Mouse (Mus musculus) heart, postnatal 0 days (tissue): Measurements from ENCODE around the gene S1pr2. TPM values are rescaled to one million over a fixed set of nuclear protein-coding genes. Genes with fewer than 3 reads are reported as not detected.

Source experiments
- ATAC-seq: fragments of 200-750 bp; cut with Nextera tagmentation; 2 replicates; pipeline ENCODE4 v1.8.0; 2017; ENCODE audit warnings: low read depth, moderate number of reproducible peaks, moderate library complexity; ENCODE audit not compliant: insufficient read depth
- DNase-seq: peaks from one replicate; pipeline ENCODE4 v3.0.0-alpha.2; 2016; ENCODE audit warnings: low spot score
- H3K27ac ChIP-seq: fragments of 300-500 bp; sonication (generic); 2 replicates; pipeline ENCODE4 v1.5.1; 2014; ENCODE audit warnings: low read depth, mild to moderate bottlenecking
- H3K27me3 ChIP-seq: fragments of 300-500 bp; sonication (generic); 2 replicates; pipeline ENCODE4 v1.6.1; 2014; ENCODE audit warnings: low read length, mixed read lengths; ENCODE audit not compliant: control insufficient read depth, insufficient read depth
- H3K36me3 ChIP-seq: fragments of 300-500 bp; sonication (generic); replicated peaks from 2 replicates; pipeline ENCODE4 v1.6.1; 2014; ENCODE audit warnings: low read length, mixed read lengths; ENCODE audit not compliant: control insufficient read depth, insufficient read depth
- H3K4me1 ChIP-seq: fragments of 300-500 bp; sonication (generic); 2 replicates; pipeline ENCODE4 v1.6.1; 2014; ENCODE audit warnings: antibody characterized with exemption; ENCODE audit not compliant: control insufficient read depth, insufficient read depth
- H3K4me2 ChIP-seq: fragments of 300-500 bp; sonication (generic); 2 replicates; pipeline ENCODE4 v1.6.1; 2014; ENCODE audit warnings: low read depth, mild to moderate bottlenecking, low read length, moderate library complexity
- H3K4me3 ChIP-seq: fragments of 300-500 bp; sonication (generic); 2 replicates; pipeline ENCODE4 v1.5.1; 2014; ENCODE audit warnings: low read depth, low read length
- H3K9ac ChIP-seq: fragments of 300-500 bp; sonication (generic); replicated peaks from 2 replicates; pipeline ENCODE4 v1.6.1; 2014; ENCODE audit warnings: low read depth, low read length, mixed read lengths
- H3K9me3 ChIP-seq: fragments of 300-500 bp; sonication (generic); replicated peaks from 2 replicates; pipeline ENCODE4 v1.6.1; 2016; ENCODE audit warnings: low read length; ENCODE audit not compliant: control insufficient read depth
- CTCF ChIP-seq: IDR thresholded peaks from 2 replicates; pipeline ENCODE4 v1.5.1; 2016; ENCODE audit warnings: antibody characterized with exemption, control low read depth, low read depth
- EP300 ChIP-seq: IDR thresholded peaks from 2 replicates; pipeline ENCODE4 v1.6.1; 2016; ENCODE audit warnings: antibody characterized with exemption, low read depth
- WGBS: fragments of 180-500 bp; shearing (Covaris S2); extraction: QIAGEN DNeasy Blood & Tissue Kit; methylation state at CpG from one replicate; pipeline ENCODE4 v1.1.7; 2014; 5-methylcytosine and 5-hydroxymethylcytosine counted together
- polyA plus RNA-seq: library from polyadenylated mRNA; unstranded; fragments of >200 nt; fragmentation: Nextera tagmentation; extraction: Ambion mirVana; gene quantifications from 2 replicates; pipeline ENCODE4 v1.2.1, GENCODE M21; 2015
- total RNA-seq: library from RNA; depleted of rRNA; stranded (reverse); fragments of >200 nt; gene quantifications from 2 replicates; pipeline ENCODE4 v1.2.3, GENCODE M21; 2014; ENCODE audit warnings: low replicate concordance

The S1pr2 gene
- total and polyA plus RNA-seq, 2 experiments from 2014 or later, result 7.4 to 8.5 TPM

- no peaks in the 10 kb centered on the region for H3K27me3 ChIP-seq
- no peak for TF ChIP-seq EP300
- no peak for TF ChIP-seq CTCF
- H3K9me3 ChIP-seq, result no peaks in the 10 kb centered on the region
- H3K4me2 ChIP-seq, result peak overlapping the region; percentile 98; the same call in 1 of the 2 replicates
- ATAC-seq (no peak), DNase-seq (no peak)
- 0 out of 2 replicates have a peak, but pooled peaks cover 5% of the 10 kb centered on the region for H3K4me1 ChIP-seq
- H3K27ac ChIP-seq, result no peak overlapping the region
- no peaks in the 10 kb centered on the region; the same call in 1 of the 2 replicates for H3K36me3 ChIP-seq
- no peak overlapping the region for H3K9ac ChIP-seq
- H3K4me3 ChIP-seq, result no peak overlapping the region
Measured at GRCm38 (mm10) chr9:20950419-20950818, 26.2 kb downstream of the S1pr2 start.

DNA sequence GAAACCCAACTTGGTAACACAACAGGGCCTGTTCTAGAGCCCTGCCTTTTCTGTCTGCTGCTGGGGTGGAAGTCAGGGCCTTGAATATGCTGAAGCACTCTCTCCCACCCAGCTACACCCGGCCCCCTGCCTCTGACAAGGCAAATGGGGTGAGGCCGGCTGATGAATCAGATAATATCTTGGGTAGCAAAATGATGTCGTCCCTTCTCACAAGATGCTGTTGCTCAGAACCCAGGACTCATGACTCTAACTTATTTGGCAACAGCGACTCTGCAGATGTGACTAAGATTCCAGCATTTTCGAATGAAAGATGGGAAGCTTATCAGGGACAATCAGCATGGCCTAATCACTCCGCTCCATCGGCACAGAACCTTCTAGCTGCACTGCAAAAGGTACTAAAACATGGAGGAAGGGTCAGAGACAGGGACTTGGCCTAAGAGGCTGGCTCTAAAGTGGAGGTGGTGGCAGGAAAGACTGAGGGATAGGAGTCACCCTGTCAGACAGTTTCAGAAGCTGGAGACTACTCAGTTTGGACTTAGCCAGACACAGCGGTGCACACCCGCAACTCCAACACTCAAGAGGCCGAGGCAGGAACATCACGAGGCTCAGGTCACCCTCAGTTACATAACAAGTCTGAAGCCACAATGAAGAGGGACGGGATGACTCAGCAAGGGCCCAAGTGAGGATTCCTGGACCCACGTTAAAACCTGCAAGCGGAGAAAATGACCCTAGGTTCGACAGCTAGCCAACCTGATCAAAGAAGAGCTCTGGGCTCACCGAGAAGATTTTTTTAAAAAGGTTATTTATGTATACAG is 30.3 kb downstream of the S1pr2 start:
- Histone ChIP-seq H3K9me3 (no peaks in the 10 kb centered on the region), H3K9ac (no peak overlapping the region), H3K27ac (no peak overlapping the region), H3K4me2 (no peak overlapping the region), H3K36me3 (peaks cover 3% of the 10 kb centered on the region), H3K4me1 (no peaks in the 10 kb centered on the region), H3K4me3 (no peak overlapping the region), H3K27me3 (no peaks in the 10 kb centered on the region)
- ATAC-seq (no peak), DNase-seq (no peak)
- TF ChIP-seq CTCF (no peak), EP300 (no peak)
- WGBS, result 65% methylated on average over 16 of the region's 16 CpGs

DNA sequence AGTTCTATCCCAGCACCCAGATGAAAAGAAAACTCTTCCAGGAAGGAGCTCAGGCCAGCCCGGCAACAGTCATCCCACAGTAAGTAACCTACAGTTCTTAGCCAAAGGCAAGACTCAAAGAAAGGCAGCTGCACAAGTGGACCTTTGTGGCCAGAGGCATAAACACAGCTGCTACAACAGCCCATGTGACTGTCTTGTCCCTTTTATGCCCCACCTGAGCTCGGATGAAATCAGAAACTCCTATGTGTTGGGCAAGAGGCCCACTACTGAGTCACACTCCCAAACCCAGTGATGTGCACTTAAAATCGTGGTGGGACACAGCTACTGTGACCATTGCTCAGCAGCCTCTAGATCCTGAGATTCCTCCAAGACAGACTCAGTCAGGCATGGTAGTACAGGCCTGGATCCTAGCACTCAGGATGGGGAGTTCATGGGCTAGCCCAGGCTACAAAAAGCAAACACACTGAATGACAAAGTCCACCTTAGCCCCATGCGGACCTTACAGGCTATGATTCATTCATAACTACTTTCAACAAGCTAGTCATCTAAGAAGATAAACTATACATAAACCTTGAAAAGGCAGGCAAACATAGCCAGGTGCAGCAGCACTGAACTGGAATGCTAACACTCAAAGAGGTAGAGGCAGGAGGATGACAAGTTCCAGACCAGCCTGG is 31.7 kb downstream of the S1pr2 start:
- H3K27me3 ChIP-seq, result no peaks in the 10 kb centered on the region
- no peak overlapping the region for H3K27ac ChIP-seq
- H3K9ac ChIP-seq, result no peak overlapping the region
- no peaks in the 10 kb centered on the region for H3K9me3 ChIP-seq
- no peak overlapping the region for H3K4me3 ChIP-seq
- H3K4me2 ChIP-seq, result no peak overlapping the region
- ATAC-seq (no peak), DNase-seq (no peak)
- WGBS, result 66% methylated on average over 4 of the region's 4 CpGs
- peaks cover 17% of the 10 kb centered on the region for H3K36me3 ChIP-seq
- TF ChIP-seq CTCF, result no peak
- TF ChIP-seq EP300, result no peak
- H3K4me1 ChIP-seq, result no peaks in the 10 kb centered on the region

DNA sequence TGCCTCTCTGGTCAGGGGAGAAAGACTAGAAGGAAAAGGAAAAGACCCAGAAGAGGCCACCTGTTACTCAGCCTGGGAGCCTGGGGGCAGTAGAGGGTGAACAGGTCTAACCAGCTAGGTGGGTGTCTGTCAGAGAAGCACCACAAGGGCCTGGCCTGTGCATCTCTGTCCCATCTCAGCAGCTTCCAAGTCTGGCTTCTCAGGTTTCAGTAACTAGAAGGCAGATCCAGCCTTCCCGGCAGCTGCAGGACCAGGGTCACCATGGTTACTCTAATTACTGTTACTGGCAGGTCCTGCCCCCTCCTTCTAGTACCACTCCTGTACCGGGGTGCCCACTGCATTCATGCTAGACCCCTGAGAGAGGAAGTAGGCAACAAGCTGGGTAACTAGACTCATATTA is 32.7 kb downstream of the S1pr2 start:
- H3K9ac ChIP-seq, result no peak overlapping the region

GRCm38 (mm10) chr9:20943396-20943795 is 33.2 kb downstream of the S1pr2 start:
- H3K4me1 ChIP-seq, result no peaks in the 10 kb centered on the region
- TF ChIP-seq CTCF (no peak), EP300 (no peak)
- H3K27ac ChIP-seq, result no peak overlapping the region
- H3K36me3 ChIP-seq, result peaks cover 32% of the 10 kb centered on the region
- no peak overlapping the region for H3K4me3 ChIP-seq
- 76% methylated on average over 7 of the region's 7 CpGs for WGBS
- no peak overlapping the region for H3K9ac ChIP-seq
- no peaks in the 10 kb centered on the region for H3K9me3 ChIP-seq
- H3K4me2 ChIP-seq, result no peak overlapping the region
- DNase-seq, result no peak
- peak; percentile 33; the same call in 1 of the 2 replicates for ATAC-seq
- H3K27me3 ChIP-seq, result no peaks in the 10 kb centered on the region

More for the DNA sequence above, 32.7 kb downstream of the S1pr2 start:
- DNase-seq (no peak), ATAC-seq (no peak)
- Histone ChIP-seq H3K27ac (no peak overlapping the region), H3K9me3 (no peaks in the 10 kb centered on the region), H3K4me2 (no peak overlapping the region), H3K4me3 (no peak overlapping the region), H3K4me1 (no peaks in the 10 kb centered on the region), H3K27me3 (no peaks in the 10 kb centered on the region), H3K36me3 (peaks cover 26% of the 10 kb centered on the region)
- WGBS, result 42% methylated on average over 2 of the region's 2 CpGs
- TF ChIP-seq CTCF (no peak), EP300 (no peak)
